Mouse (Mus musculus) limb, embryonic 14.5 days (tissue): ENCODE results near the gene Tmem39b. TPM values are rescaled to one million over a fixed set of nuclear protein-coding genes. Genes with fewer than 3 reads are reported as not detected.

ENCODE experiments used
- ATAC-seq: fragments of 200-750 bp; cut with Nextera tagmentation; 2 replicates; pipeline ENCODE4 v1.8.0; 2017; ENCODE audit warnings: low read depth, moderate number of reproducible peaks, moderate TSS enrichment; ENCODE audit not compliant: low FRiP score
- DNase-seq: peaks from one replicate; pipeline ENCODE4 v3.0.0-alpha.2; 2015; ENCODE audit warnings: low spot score
- H3K27ac ChIP-seq: fragments of 300-500 bp; sonication (generic); replicated peaks from 2 replicates; pipeline ENCODE4 v1.5.1; 2014; ENCODE audit warnings: low read depth, mild to moderate bottlenecking, low read length, moderate library complexity, mixed read lengths
- H3K27me3 ChIP-seq: fragments of 300-500 bp; sonication (generic); 2 replicates; pipeline ENCODE4 v1.6.1; 2014; ENCODE audit warnings: low read length, mixed read lengths; ENCODE audit not compliant: control insufficient read depth, insufficient read depth
- H3K36me3 ChIP-seq: fragments of 300-500 bp; sonication (generic); 2 replicates; pipeline ENCODE4 v1.6.1; 2014; ENCODE audit warnings: mild to moderate bottlenecking, low read length, moderate library complexity, mixed read lengths; ENCODE audit not compliant: control insufficient read depth, insufficient read depth
- H3K4me1 ChIP-seq: fragments of 300-500 bp; sonication (generic); 2 replicates; pipeline ENCODE4 v1.6.1; 2014; ENCODE audit warnings: antibody characterized with exemption, low read length, mixed read lengths; ENCODE audit not compliant: control insufficient read depth, insufficient read depth
- H3K4me2 ChIP-seq: fragments of 300-500 bp; sonication (generic); replicated peaks from 2 replicates; pipeline ENCODE4 v1.6.1; 2014; ENCODE audit warnings: low read depth, mild to moderate bottlenecking, low read length, moderate library complexity; ENCODE audit not compliant: severe bottlenecking
- H3K4me3 ChIP-seq: fragments of 300-500 bp; sonication (generic); replicated peaks from 2 replicates; pipeline ENCODE4 v1.5.1; 2014; ENCODE audit warnings: low read length
- H3K9ac ChIP-seq: fragments of 300-500 bp; sonication (generic); 2 replicates; pipeline ENCODE4 v1.6.1; 2014; ENCODE audit warnings: mild to moderate bottlenecking, low read depth, low read length, moderate library complexity; ENCODE audit not compliant: severe bottlenecking
- H3K9me3 ChIP-seq: fragments of 300-500 bp; sonication (generic); 2 replicates; pipeline ENCODE4 v1.6.1; 2016; ENCODE audit warnings: low read length; ENCODE audit not compliant: control insufficient read depth
- POLR2A ChIP-seq: fragments of 200-500 bp; IDR thresholded peaks from 2 replicates; pipeline ENCODE4 v1.8.0; 2012; ENCODE audit warnings: inconsistent platforms, mild to moderate bottlenecking, moderate library complexity, borderline replicate concordance; ENCODE audit not compliant: insufficient read depth, insufficient read length; ENCODE audit errors: extremely low read depth
- WGBS: fragments of 180-500 bp; shearing (Covaris S2); extraction: QIAGEN DNeasy Blood & Tissue Kit; methylation state at CpG from one replicate; pipeline ENCODE4 v1.1.7; 2014; 5-methylcytosine and 5-hydroxymethylcytosine counted together
- polyA plus RNA-seq, 2 experiments: library from polyadenylated mRNA; depleted of rRNA in 1 of 2; stranded (reverse) in 1 of 2; unstranded in 1 of 2; fragments of >200 nt; fragmentation: Nextera tagmentation in 1 of 2; extraction: Ambion mirVana in 1 of 2; gene quantifications; 2 replicates each; pipeline versions ENCODE4 v1.2.1 to v1.2.3; 2012 to 2014

Tmem39b gene
- polyA plus RNA-seq, 2 experiments, result 24.1 to 49.1 TPM

DNA sequence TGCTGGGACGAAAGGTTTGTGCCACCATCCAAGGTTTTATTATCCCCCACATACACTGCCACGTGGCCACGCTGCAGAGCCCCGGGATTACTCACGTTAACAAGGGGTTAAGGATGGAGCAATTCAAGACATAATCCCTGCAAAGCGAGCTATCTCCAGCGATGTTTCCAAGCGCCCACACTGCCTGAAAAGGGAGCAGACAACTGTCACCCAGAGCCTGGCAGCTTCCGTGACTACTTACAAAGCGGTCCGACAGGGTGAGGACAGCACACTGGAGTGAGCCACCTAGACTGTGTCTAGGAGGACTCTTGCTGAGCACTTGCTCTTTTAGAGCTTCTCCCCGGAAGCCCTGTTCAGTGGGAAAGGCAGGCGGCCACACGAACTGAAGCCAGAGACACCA lies 41.9 kb downstream of the Tmem39b start:
- H3K36me3 ChIP-seq, result peaks cover 94% of the 10 kb centered on the region
- ATAC-seq (no peak), DNase-seq (no peak)
- H3K4me1 ChIP-seq, result no peaks in the 10 kb centered on the region
- H3K4me3 ChIP-seq, result no peak overlapping the region
- no peak for TF ChIP-seq POLR2A
- no peak overlapping the region for H3K4me2 ChIP-seq
- no peak overlapping the region for H3K9ac ChIP-seq
- no peak overlapping the region for H3K27ac ChIP-seq
- WGBS, result 95% methylated on average over 14 of the region's 14 CpGs
- H3K9me3 ChIP-seq, result no peaks in the 10 kb centered on the region
- no peaks in the 10 kb centered on the region for H3K27me3 ChIP-seq

DNA sequence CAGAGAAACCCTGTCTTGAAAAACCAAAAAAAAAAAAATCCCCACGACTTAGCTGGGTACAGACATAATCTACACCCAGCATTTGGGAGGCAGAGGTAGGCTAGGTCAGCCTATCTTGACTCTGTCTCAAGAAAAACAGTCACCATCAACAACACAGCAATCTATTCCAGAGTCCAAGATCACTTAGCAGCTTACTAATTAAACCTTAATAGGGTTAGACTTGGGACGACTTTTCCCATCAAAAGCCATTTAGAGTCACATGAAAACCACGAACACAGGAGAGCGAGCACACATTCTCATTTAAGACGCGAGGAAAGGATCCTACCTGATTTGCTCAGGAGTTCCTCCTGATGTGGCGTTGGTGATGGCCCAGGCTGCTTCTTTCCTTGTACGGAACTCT lies 46.3 kb downstream of the Tmem39b start:
- Histone ChIP-seq H3K27me3 (no peaks in the 10 kb centered on the region), H3K4me1 (no peaks in the 10 kb centered on the region), H3K9ac (no peak overlapping the region), H3K4me3 (no peak overlapping the region), H3K27ac (no peak overlapping the region), H3K4me2 (no peak overlapping the region), H3K9me3 (no peaks in the 10 kb centered on the region), H3K36me3 (peaks cover 96% of the 10 kb centered on the region)
- TF ChIP-seq POLR2A, result no peak
- DNase-seq (no peak), ATAC-seq (no peak)
- WGBS, result 95% methylated on average over 8 of the region's 8 CpGs

DNA sequence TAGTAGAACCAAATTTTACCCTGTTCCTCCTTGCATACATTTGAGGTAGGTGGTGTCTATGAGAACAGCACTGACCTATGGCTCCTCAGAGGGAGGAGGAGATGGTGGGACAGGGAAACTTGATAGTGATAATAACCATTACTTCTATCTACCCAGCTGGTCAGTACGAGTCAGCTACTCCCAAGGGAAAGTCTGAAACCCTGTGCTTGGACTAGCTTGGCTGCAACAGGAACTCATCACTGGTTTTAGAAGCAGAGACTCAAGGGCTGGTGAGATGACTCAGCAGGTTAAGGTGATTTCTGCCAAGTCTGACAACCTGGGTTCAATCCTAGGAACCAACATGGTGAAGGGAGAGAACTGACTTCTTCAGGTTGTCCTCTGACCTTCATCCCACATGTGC lies 48.0 kb downstream of the Tmem39b start:
- Histone ChIP-seq H3K4me2 (no peak overlapping the region), H3K27ac (no peak overlapping the region), H3K9ac (no peak overlapping the region), H3K9me3 (no peaks in the 10 kb centered on the region), H3K27me3 (no peaks in the 10 kb centered on the region), H3K4me3 (no peak overlapping the region), H3K36me3 (peaks cover 88% of the 10 kb centered on the region), H3K4me1 (no peaks in the 10 kb centered on the region)
- DNase-seq (no peak), ATAC-seq (no peak)
- WGBS, result 79% methylated on average over 1 of the region's 1 CpGs
- TF ChIP-seq POLR2A, result no peak

DNA sequence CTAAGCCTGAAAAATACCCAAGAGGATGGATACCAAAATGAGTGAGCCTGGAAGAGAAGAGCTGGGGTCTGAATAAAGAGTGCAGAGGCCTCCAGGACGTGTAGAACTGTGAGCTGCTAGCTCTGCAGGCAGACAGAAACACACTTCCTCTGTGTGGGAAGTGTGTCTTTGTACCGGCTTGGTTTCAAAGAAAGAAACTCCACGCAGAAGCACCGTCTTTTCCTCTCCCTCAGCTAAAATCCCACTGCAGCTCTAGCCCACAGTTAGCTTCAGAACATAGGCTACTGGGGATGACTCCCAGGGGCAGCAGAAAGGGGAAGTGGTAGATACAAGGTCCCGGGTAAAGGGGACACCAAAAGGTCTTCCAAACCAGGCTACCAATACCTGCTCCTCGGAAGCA lies 51.4 kb downstream of the Tmem39b start:
- peaks cover 57% of the 10 kb centered on the region for H3K36me3 ChIP-seq
- no peak overlapping the region for H3K4me2 ChIP-seq
- no peak for ATAC-seq
- TF ChIP-seq POLR2A, result no peak
- no peak for DNase-seq
- H3K4me3 ChIP-seq, result no peak overlapping the region
- peaks cover 6% of the 10 kb centered on the region for H3K4me1 ChIP-seq
- 93% methylated on average over 6 of the region's 6 CpGs for WGBS
- no peak overlapping the region for H3K9ac ChIP-seq
- no peaks in the 10 kb centered on the region for H3K9me3 ChIP-seq
- H3K27ac ChIP-seq, result no peak overlapping the region
- no peaks in the 10 kb centered on the region for H3K27me3 ChIP-seq

DNA sequence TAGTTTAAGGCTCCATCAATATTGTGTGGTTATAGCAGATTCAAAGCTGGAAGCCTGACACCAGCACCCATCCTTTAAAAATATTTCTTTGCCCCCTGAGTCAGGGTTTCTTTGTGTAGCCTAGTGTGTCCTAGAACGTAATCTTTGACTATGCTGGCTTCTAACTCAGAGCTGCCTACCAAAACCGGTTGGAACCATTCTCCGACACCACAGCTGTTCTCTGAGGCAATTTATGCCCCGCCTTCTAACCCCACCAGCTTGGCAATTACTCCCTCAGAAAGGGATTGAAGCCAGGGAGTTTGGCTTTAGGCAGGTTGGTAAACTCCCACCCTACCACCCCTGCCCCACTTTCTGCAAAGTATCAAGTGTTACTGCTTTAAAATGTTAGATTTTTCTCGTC lies 54.9 kb downstream of the Tmem39b start:
- DNase-seq (peak; percentile 35), ATAC-seq (no peak)
- Histone ChIP-seq H3K27me3 (no peaks in the 10 kb centered on the region), H3K4me2 (peak overlapping the region; percentile 29), H3K4me1 (peaks cover 20% of the 10 kb centered on the region), H3K27ac (0 out of 2 replicates have a peak overlapping the region, but pooled peaks have one; percentile 43), H3K4me3 (peak overlapping the region; percentile 55), H3K9me3 (no peaks in the 10 kb centered on the region), H3K9ac (0 out of 2 replicates have a peak overlapping the region, but pooled peaks have one; percentile 1), H3K36me3 (peaks cover 47% of the 10 kb centered on the region)
- TF ChIP-seq POLR2A, result no peak
- WGBS, result 30% methylated on average over 5 of the region's 5 CpGs
